Mouse (Mus musculus) cortical plate, adult 2 months (tissue): ENCODE data around the gene Cycs.

ENCODE experiments used
- CTCF ChIP-seq: fragments of 200-500 bp; IDR thresholded peaks from 2 replicates; pipeline ENCODE4 v1.5.1; 2011; ENCODE audit warnings: mild to moderate bottlenecking, control low read depth, low read length; ENCODE audit not compliant: insufficient read depth; ENCODE audit errors: extremely low read depth
- POLR2A ChIP-seq: fragments of 200-500 bp; IDR thresholded peaks from 2 replicates; pipeline ENCODE4 v1.6.1; 2011; ENCODE audit warnings: mild to moderate bottlenecking, low read length, control low read depth; ENCODE audit not compliant: insufficient read depth; ENCODE audit errors: extremely low read depth

DNA sequence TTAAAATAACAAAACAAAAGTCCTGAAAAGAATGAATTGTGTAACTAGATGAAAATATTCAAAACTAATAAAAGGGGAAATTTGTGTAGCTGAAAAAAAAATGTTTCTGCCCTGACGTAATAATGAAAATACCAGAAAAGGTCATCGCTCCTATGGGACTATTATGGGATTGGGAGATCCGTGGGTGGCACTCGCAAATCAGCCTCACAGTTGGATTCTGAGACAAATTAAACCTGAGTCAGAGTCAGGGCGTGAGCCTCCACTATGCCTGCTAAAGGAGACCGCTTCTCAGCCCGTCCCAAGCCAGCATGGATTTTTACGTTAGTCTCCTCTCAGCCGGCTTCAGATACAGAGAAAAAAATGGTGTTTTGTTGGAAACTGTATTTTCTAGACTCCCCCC, 38.9 kb downstream of the Cycs start:
- TF ChIP-seq CTCF (no peak), POLR2A (no peak)
